Mouse (Mus musculus): ENCODE results near the gene Hoxd3. TPM values are rescaled to one million over a fixed set of nuclear protein-coding genes. Genes with fewer than 3 reads are reported as not detected.
A peak's percentile ranks its signal among the peaks of the same experiment; 100 is the strongest.

The Hoxd3 gene
- polyA plus RNA-seq, 1 experiment from 2014 or later, result not detected

GRCm38 (mm10) chr2:74695383-74695782 lies 16.3 kb upstream of the Hoxd3 start:
- H3K4me2 ChIP-seq (replicated peaks; ENCODE audit: low read depth, low read length), result no peak overlapping the region
- H3K36me3 ChIP-seq (ENCODE audit: insufficient read depth, low read length), result no peaks in the 10 kb centered on the region
- WGBS, result 9% methylated on average over 1 of the region's 1 CpGs
- 0 out of 2 replicates have a peak, but pooled peaks cover 5% of the 10 kb centered on the region for H3K4me1 ChIP-seq (ENCODE audit: insufficient read depth, low read depth, low read length)
- no peak for TF ChIP-seq EP300 (IDR thresholded peaks at IDR 0.05)
- TF ChIP-seq CTCF (IDR thresholded peaks at IDR 0.05), result no peak
- ATAC-seq (no peak), DNase-seq (ENCODE audit: low spot score) (no peak)
- H3K9ac ChIP-seq (replicated peaks; ENCODE audit: low read depth), result no peak overlapping the region
- no peak overlapping the region for H3K27ac ChIP-seq (ENCODE audit: low read length)
- H3K27me3 ChIP-seq (replicated peaks; ENCODE audit: insufficient read depth, low read length), result peaks cover 97% of the 10 kb centered on the region
- no peaks in the 10 kb centered on the region for H3K9me3 ChIP-seq (ENCODE audit: low read length)
- no peak overlapping the region for H3K4me3 ChIP-seq (ENCODE audit: low read depth, low read length)

GRCm38 (mm10) chr2:74695813-74696430 lies 15.8 kb upstream of the Hoxd3 start:
- 7% methylated on average over 7 of the region's 7 CpGs for WGBS
- TF ChIP-seq CTCF (IDR thresholded peaks at IDR 0.05), result no peak
- no peaks in the 10 kb centered on the region for H3K36me3 ChIP-seq (ENCODE audit: insufficient read depth, low read length)
- no peak overlapping the region for H3K4me3 ChIP-seq (ENCODE audit: low read depth, low read length)
- no peak for DNase-seq (ENCODE audit: low spot score)
- peaks cover 97% of the 10 kb centered on the region for H3K27me3 ChIP-seq (replicated peaks; ENCODE audit: insufficient read depth, low read length)
- H3K4me2 ChIP-seq (replicated peaks; ENCODE audit: low read depth, low read length), result no peak overlapping the region
- H3K4me1 ChIP-seq (ENCODE audit: insufficient read depth, low read depth, low read length), result 0 out of 2 replicates have a peak, but pooled peaks cover 5% of the 10 kb centered on the region
- no peak overlapping the region for H3K9ac ChIP-seq (replicated peaks; ENCODE audit: low read depth)
- no peak overlapping the region for H3K27ac ChIP-seq (ENCODE audit: low read length)
- no peak for ATAC-seq
- no peaks in the 10 kb centered on the region for H3K9me3 ChIP-seq (ENCODE audit: low read length)

- TF ChIP-seq CTCF (IDR thresholded peaks at IDR 0.05) (no peak), EP300 (IDR thresholded peaks at IDR 0.05) (no peak)
- H3K9ac ChIP-seq (replicated peaks; ENCODE audit: low read depth), result no peak overlapping the region
- no peak overlapping the region for H3K27ac ChIP-seq (ENCODE audit: low read length)
- DNase-seq (ENCODE audit: low spot score) (no peak), ATAC-seq (no peak)
- H3K4me3 ChIP-seq (ENCODE audit: low read depth, low read length), result no peak overlapping the region
- no peak overlapping the region for H3K4me2 ChIP-seq (replicated peaks; ENCODE audit: low read depth, low read length)
- 0 out of 2 replicates have a peak, but pooled peaks cover 5% of the 10 kb centered on the region for H3K4me1 ChIP-seq (ENCODE audit: insufficient read depth, low read depth, low read length)
- H3K36me3 ChIP-seq (ENCODE audit: insufficient read depth, low read length), result no peaks in the 10 kb centered on the region
- WGBS, result 2% methylated on average over 34 of the region's 34 CpGs
- no peaks in the 10 kb centered on the region for H3K9me3 ChIP-seq (ENCODE audit: low read length)
- peaks cover 96% of the 10 kb centered on the region for H3K27me3 ChIP-seq (replicated peaks; ENCODE audit: insufficient read depth, low read length)
These were observed 15.0 kb upstream of the Hoxd3 start for GRCm38 (mm10) chr2:74696442-74697335.

GRCm38 (mm10) chr2:74697567-74698121 lies 14.1 kb upstream of the Hoxd3 start, which contains the start of gene Hoxd9:
Hoxd9 (plus strand) TSS chr2:74697727.
- Histone ChIP-seq H3K9ac (replicated peaks; ENCODE audit: low read depth) (no peak within 1 kb of the TSS), H3K4me2 (replicated peaks; ENCODE audit: low read depth, low read length) (peak within 1 kb of the TSS; percentile 52), H3K27ac (ENCODE audit: low read length) (no peak within 1 kb of the TSS), H3K4me3 (ENCODE audit: low read depth, low read length) (peak within 1 kb of the TSS; percentile 28), H3K27me3 (replicated peaks; ENCODE audit: insufficient read depth, low read length) (peaks cover 89% of the 10 kb centered on the region), H3K9me3 (ENCODE audit: low read length) (no peaks in the 10 kb centered on the region), H3K36me3 (ENCODE audit: insufficient read depth, low read length) (no peaks in the 10 kb centered on the region), H3K4me1 (ENCODE audit: insufficient read depth, low read depth, low read length) (0 out of 2 replicates have a peak, but pooled peaks cover 5% of the 10 kb centered on the region)
- DNase-seq (ENCODE audit: low spot score), result no peak
- TF ChIP-seq EP300 (IDR thresholded peaks at IDR 0.05) (no peak), CTCF (IDR thresholded peaks at IDR 0.05) (peak; percentile 29; the same call in 1 of the 2 replicates)
- WGBS, result 1% methylated on average over 35 of the region's 43 CpGs
- ATAC-seq, result peak; percentile 44

- Histone ChIP-seq H3K9me3 (ENCODE audit: low read length) (no peaks in the 10 kb centered on the region), H3K4me2 (replicated peaks; ENCODE audit: low read depth, low read length) (peak overlapping the region; percentile 52), H3K4me1 (ENCODE audit: insufficient read depth, low read depth, low read length) (0 out of 2 replicates have a peak, but pooled peaks cover 5% of the 10 kb centered on the region), H3K27me3 (replicated peaks; ENCODE audit: insufficient read depth, low read length) (peaks cover 89% of the 10 kb centered on the region), H3K9ac (replicated peaks; ENCODE audit: low read depth) (no peak overlapping the region), H3K4me3 (ENCODE audit: low read depth, low read length) (peak overlapping the region; percentile 28), H3K27ac (ENCODE audit: low read length) (no peak overlapping the region), H3K36me3 (ENCODE audit: insufficient read depth, low read length) (no peaks in the 10 kb centered on the region)
- TF ChIP-seq EP300 (IDR thresholded peaks at IDR 0.05) (no peak), CTCF (IDR thresholded peaks at IDR 0.05) (no peak)
- no peak for DNase-seq (ENCODE audit: low spot score)
- ATAC-seq, result 0 out of 2 replicates have a peak, but pooled peaks have one; percentile 14
- WGBS, result under 1% methylated on average over 60 of the region's 86 CpGs
These were observed 13.3 kb upstream of the Hoxd3 start for GRCm38 (mm10) chr2:74698201-74699052.
